9 mouse cellular contexts compared by ENCODE assay signal in genomic region chr7:63940321-63940720, GRCm38 (mm10). TPM values are rescaled to one million over a fixed set of nuclear protein-coding genes. Genes with fewer than 3 reads are reported as not detected.
A peak's percentile ranks its signal among the peaks of the same experiment; 100 is the strongest.
DNase-seq lines count a peak whose midpoint lies in the region; ATAC-seq and TF ChIP-seq lines count a peak whose summit lies in the region.
"Had no signal": no experiment of that assay in that cellular context is flagged by ENCODE, and none has a peak within 500 bp of the region (broad histone marks: within the 10 kb centered on the region; RNA-seq: fewer than 3 reads in every experiment).

No protein-coding gene starts in this region.

- no peaks in the 10 kb centered on the region for H3K36me3 ChIP-seq in lung, embryonic 15.5 days
- H3K36me3 ChIP-seq in liver, postnatal 0 days (replicated peaks; ENCODE audit: insufficient read depth, low read length): no peaks in the 10 kb centered on the region

- H3K4me1 ChIP-seq in lung, embryonic 15.5 days: peaks cover 19% of the 10 kb centered on the region
- H3K4me1 ChIP-seq in bone marrow, adult 2 months (ENCODE audit: control insufficient read depth, insufficient read depth, low read length): peaks cover 7% of the 10 kb centered on the region
- H3K4me1 ChIP-seq in liver, postnatal 0 days (ENCODE audit: insufficient read depth): peaks cover 30% of the 10 kb centered on the region

- DNase-seq in heart, adult 11 months: peak; percentile 91
- DNase-seq in heart, adult 9 months (ENCODE audit: low spot score in 2 of 2): no peak
- no peak for DNase-seq in lung, postnatal 25 days (ENCODE audit: low spot score)
- DNase-seq in liver, postnatal 0 days: no peak
- DNase-seq in layer of hippocampus, postnatal 10 days (ENCODE audit: low spot score in 2 of 2): no peak
- no peak for DNase-seq in cerebellum, postnatal 36 days

- H3K27ac ChIP-seq in lung, embryonic 15.5 days: peak overlapping the region; percentile 98
- peak overlapping the region; percentile 12; the same call in 1 of the 2 replicates for H3K27ac ChIP-seq in bone marrow, adult 2 months (ENCODE audit: control insufficient read depth, insufficient read depth, low read depth, low read length, poor library complexity)
- peak overlapping the region; percentile 96 for H3K27ac ChIP-seq in liver, postnatal 0 days (ENCODE audit: low read depth)

- H3K4me2 ChIP-seq in lung, embryonic 15.5 days: peak overlapping the region; percentile 76; the same call in 1 of the 2 replicates
- H3K4me2 ChIP-seq in liver, postnatal 0 days (ENCODE audit: low read depth, low read length): peak overlapping the region; percentile 98

- no peak for ATAC-seq in lung, embryonic 15.5 days (ENCODE audit: borderline replicate concordance, extremely low read depth, low FRiP score, low TSS enrichment)
- ATAC-seq in liver, postnatal 0 days: no peak

- TF ChIP-seq CTCF in bone marrow, adult 2 months (IDR thresholded peaks at IDR 0.05; ENCODE audit: control insufficient read depth, insufficient read depth, low read length): no peak
- no peak; the same call in 1 of the 2 replicates for TF ChIP-seq CTCF in liver, postnatal 0 days (IDR thresholded peaks at IDR 0.05; ENCODE audit: low read depth)

- H3K9ac ChIP-seq in lung, embryonic 15.5 days: no peak overlapping the region
- H3K9ac ChIP-seq in liver, postnatal 0 days (replicated peaks): no peak overlapping the region; the same call in 1 of the 2 replicates

- TF ChIP-seq POLR2A in bone marrow, adult 2 months (IDR thresholded peaks at IDR 0.05; ENCODE audit: borderline replicate concordance, control insufficient read depth, low read depth, low read length): no peak

- H3K27me3 ChIP-seq in lung, embryonic 15.5 days: no peaks in the 10 kb centered on the region
- H3K27me3 ChIP-seq in liver, postnatal 0 days (ENCODE audit: insufficient read depth, low read length): no peaks in the 10 kb centered on the region

- TF ChIP-seq EP300 in liver, postnatal 0 days (IDR thresholded peaks at IDR 0.05; ENCODE audit: low read depth): no peak

- WGBS in lung, embryonic 15.5 days: 93% methylated on average over 5 of the region's 5 CpGs
- 69% methylated on average over 5 of the region's 5 CpGs for WGBS in bone marrow, adult 2 months
- WGBS in liver, postnatal 0 days (ENCODE audit: insufficient replicate concordance): 60% methylated on average over 5 of the region's 5 CpGs

- H3K9me3 ChIP-seq in lung, embryonic 15.5 days: no peaks in the 10 kb centered on the region
- no peaks in the 10 kb centered on the region for H3K9me3 ChIP-seq in liver, postnatal 0 days (ENCODE audit: low read length)
- H3K9me3 ChIP-seq: forebrain, embryonic 13.5 days had no signal

- no peak overlapping the region for H3K4me3 ChIP-seq in lung, embryonic 15.5 days
- H3K4me3 ChIP-seq in bone marrow, adult 2 months (replicated peaks; ENCODE audit: control insufficient read depth, low read depth, low read length): no peak overlapping the region
- H3K4me3 ChIP-seq in liver, postnatal 0 days (ENCODE audit: low read depth, low read length): no peak overlapping the region

RNA-seq across cellular contexts. Expression of gene Klf13, which starts 1.6 kb away (rescaled TPM):
- polyA plus RNA-seq in lung, embryonic 15.5 days (2015; fragmentation: Nextera tagmentation; extraction: Ambion mirVana): 34.4 and 35.1 TPM in 2 replicates
- polyA plus RNA-seq in bone marrow, adult 2 months (2011; ENCODE audit: insufficient read depth, insufficient read length, low replicate concordance, missing spikeins): 38.0 and 58.7 TPM in 2 replicates
- polyA plus RNA-seq in liver, postnatal 0 days (2015; fragmentation: Nextera tagmentation; extraction: Ambion mirVana): 25.5 and 25.7 TPM in 2 replicates
- 100 to 1,000 TPM; 129 to 136 TPM for total RNA-seq in layer of hippocampus, postnatal 10 days (2021)

RNA-seq across cellular contexts. Expression of gene E030018B13Rik, which starts 23.7 kb away (rescaled TPM):
- polyA plus RNA-seq in lung, embryonic 15.5 days (2015; fragmentation: Nextera tagmentation; extraction: Ambion mirVana): 0.15 and 0.26 TPM in 2 replicates
- polyA plus RNA-seq in bone marrow, adult 2 months (2011; ENCODE audit: insufficient read depth, insufficient read length, low replicate concordance, missing spikeins): not detected in 2 replicates
- polyA plus RNA-seq in liver, postnatal 0 days (2015; fragmentation: Nextera tagmentation; extraction: Ambion mirVana): 0.14 TPM in 1 of 2 replicates, not detected in the other
- not detected for total RNA-seq in layer of hippocampus, postnatal 10 days (2021)

Comparison
In these comparisons a context has a peak if more than half of its experiments do, and no peak if none do; other contexts are left out.
1. H3K27ac ChIP-seq: peak in every context shown above with its lines; median percentile 98 in lung, embryonic 15.5 days; 96 in liver, postnatal 0 days; 12 in bone marrow, adult 2 months.